19 mouse cellular contexts compared by ENCODE assay signal in the genomic region with DNA sequence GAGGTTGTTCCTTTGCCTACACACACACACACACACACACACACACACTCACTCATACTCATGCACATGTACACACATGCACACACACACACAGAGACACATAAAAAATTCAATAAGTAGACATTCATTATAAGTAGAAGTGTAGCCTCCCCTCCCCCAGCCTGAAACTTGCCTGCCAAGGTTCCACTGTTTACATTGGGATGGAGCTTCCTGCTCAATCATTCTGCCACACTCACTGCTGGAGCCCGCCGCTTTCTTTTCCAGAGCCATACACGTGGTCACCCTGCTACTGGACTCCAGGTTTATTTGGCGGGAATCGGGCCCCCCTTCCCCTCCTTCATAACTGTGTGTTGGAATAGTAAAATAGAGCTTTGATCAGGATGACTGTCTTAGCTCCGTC. TPM values are rescaled to one million over a fixed set of nuclear protein-coding genes. Genes with fewer than 3 reads are reported as not detected.
A peak's percentile ranks its signal among the peaks of the same experiment; 100 is the strongest.
DNase-seq lines count a peak whose midpoint lies in the region; ATAC-seq lines count a peak whose summit lies in the region.
"Had no signal": no experiment of that assay in that cellular context is flagged by ENCODE, and none has a peak within 500 bp of the region (broad histone marks: within the 10 kb centered on the region; RNA-seq: fewer than 3 reads in every experiment).

No protein-coding gene starts in this region.

- peaks cover 5% of the 10 kb centered on the region; the same call in 1 of the 2 replicates for H3K4me1 ChIP-seq in lung, embryonic 16.5 days (replicated peaks; ENCODE audit: control insufficient read depth, insufficient read depth, low read length)
- H3K4me1 ChIP-seq in stomach, embryonic 15.5 days = no peaks in the 10 kb centered on the region
- H3K4me1 ChIP-seq: embryonic facial prominence, embryonic 12.5 days; forebrain, embryonic 13.5 days; heart, embryonic 13.5 days; hindbrain, embryonic 13.5 days had no signal

- H3K9ac ChIP-seq in lung, embryonic 16.5 days (ENCODE audit: low read length) = no peak overlapping the region
- H3K9ac ChIP-seq in stomach, embryonic 15.5 days = no peak overlapping the region
- H3K9ac ChIP-seq: embryonic facial prominence, embryonic 12.5 days; forebrain, embryonic 13.5 days; heart, embryonic 13.5 days; hindbrain, embryonic 13.5 days; liver, postnatal 0 days had no signal

- no peak overlapping the region for H3K4me3 ChIP-seq in lung, embryonic 16.5 days (ENCODE audit: low read length)
- H3K4me3 ChIP-seq in stomach, embryonic 15.5 days (replicated peaks) = no peak overlapping the region
- H3K4me3 ChIP-seq: embryonic facial prominence, embryonic 12.5 days; erythroblast, embryonic 14.5 days; forebrain, embryonic 13.5 days; heart, embryonic 13.5 days; hindbrain, embryonic 13.5 days had no signal

- peak; percentile 14 for DNase-seq in embryo, embryonic 10 days (ENCODE audit: low spot score)
- DNase-seq in embryo, embryonic 11 days = no peak
- DNase-seq in embryo, embryonic 9.5 days (ENCODE audit: extremely low spot score) = peak; percentile 11
- DNase-seq in spleen, postnatal 14 days (ENCODE audit: low spot score in 2 of 2) = no peak
- DNase-seq in spleen, adult 12 weeks (ENCODE audit: low spot score) = no peak
- DNase-seq: adrenal gland, postnatal 14 days; cerebellum, postnatal 10 days; liver; liver, postnatal 0 days; thymus, adult 2 months had no signal

- H3K9me3 ChIP-seq in lung, embryonic 16.5 days (ENCODE audit: control insufficient read depth, low read length) = no peaks in the 10 kb centered on the region
- H3K9me3 ChIP-seq in stomach, embryonic 15.5 days = no peaks in the 10 kb centered on the region
- H3K9me3 ChIP-seq: embryonic facial prominence, embryonic 12.5 days; forebrain, embryonic 13.5 days; hindbrain, embryonic 13.5 days had no signal

- no peak overlapping the region for H3K27ac ChIP-seq in lung, embryonic 16.5 days (ENCODE audit: low read length)
- no peak overlapping the region for H3K27ac ChIP-seq in stomach, embryonic 15.5 days
- H3K27ac ChIP-seq: embryonic facial prominence, embryonic 12.5 days; forebrain, embryonic 13.5 days; heart, embryonic 13.5 days; hindbrain, embryonic 13.5 days had no signal

- ATAC-seq in lung, embryonic 16.5 days (ENCODE audit: low read depth) = peak; percentile 85
- peak; percentile 65; the same call in 1 of the 2 replicates for ATAC-seq in stomach, embryonic 15.5 days (ENCODE audit: insufficient read depth, low FRiP score, low read depth)
- no peak for ATAC-seq in CD4-positive, CD25-positive, alpha-beta regulatory T cell, adult 4 months
- ATAC-seq: forebrain, embryonic 13.5 days; inflammation-experienced regulatory T-cells, adult 6 months; liver, postnatal 0 days had no signal

- H3K27me3 ChIP-seq in lung, embryonic 16.5 days (ENCODE audit: control insufficient read depth, insufficient read depth, low read depth, low read length) = no peaks in the 10 kb centered on the region
- H3K27me3 ChIP-seq in stomach, embryonic 15.5 days (replicated peaks) = no peaks in the 10 kb centered on the region
- H3K27me3 ChIP-seq: embryonic facial prominence, embryonic 12.5 days; forebrain, embryonic 13.5 days; heart, embryonic 13.5 days; hindbrain, embryonic 13.5 days had no signal

- H3K36me3 ChIP-seq in lung, embryonic 16.5 days (ENCODE audit: control insufficient read depth, insufficient read depth, low read length) = no peaks in the 10 kb centered on the region
- H3K36me3 ChIP-seq in stomach, embryonic 15.5 days = no peaks in the 10 kb centered on the region
- H3K36me3 ChIP-seq: embryonic facial prominence, embryonic 12.5 days; heart, embryonic 13.5 days; hindbrain, embryonic 13.5 days had no signal

- 0 out of 2 replicates have a peak overlapping the region, but pooled peaks have one; percentile 14 for H3K4me2 ChIP-seq in lung, embryonic 16.5 days (ENCODE audit: low read depth, low read length)
- no peak overlapping the region for H3K4me2 ChIP-seq in stomach, embryonic 15.5 days
- H3K4me2 ChIP-seq: embryonic facial prominence, embryonic 12.5 days; forebrain, embryonic 13.5 days; heart, embryonic 13.5 days; hindbrain, embryonic 13.5 days had no signal

- WGBS in lung, embryonic 16.5 days = 8% methylated on average over 6 of the region's 6 CpGs
- 19% methylated on average over 6 of the region's 6 CpGs for WGBS in stomach, embryonic 15.5 days

RNA-seq across cellular contexts. Expression of gene Atp11b, which starts 24.4 kb away (rescaled TPM):
- polyA plus RNA-seq in lung, embryonic 16.5 days (2015; fragmentation: Nextera tagmentation; extraction: Ambion mirVana) = 31.7 and 31.9 TPM in 2 replicates
- 51.3 and 53.3 TPM in 2 replicates for polyA plus RNA-seq in stomach, embryonic 15.5 days (2015; fragmentation: Nextera tagmentation; extraction: Ambion mirVana)
- 10 to 100 TPM; 69.0 to 82.0 TPM for polyA plus RNA-seq in CD4-positive, CD25-positive, alpha-beta regulatory T cell, adult 4 months (2017; shearing (Covaris generic))

Comparison
In these comparisons a context has a peak if more than half of its experiments do, and no peak if none do; other contexts are left out.
1. DNase-seq: peak in embryo, embryonic 10 days (single experiment) and embryo, embryonic 9.5 days (single experiment); none in embryo, embryonic 11 days (single experiment), spleen, postnatal 14 days (0 of 2) and spleen, adult 12 weeks (single experiment).